Comparison of ENCODE assay signal across 11 mouse cellular contexts in the genomic region with DNA sequence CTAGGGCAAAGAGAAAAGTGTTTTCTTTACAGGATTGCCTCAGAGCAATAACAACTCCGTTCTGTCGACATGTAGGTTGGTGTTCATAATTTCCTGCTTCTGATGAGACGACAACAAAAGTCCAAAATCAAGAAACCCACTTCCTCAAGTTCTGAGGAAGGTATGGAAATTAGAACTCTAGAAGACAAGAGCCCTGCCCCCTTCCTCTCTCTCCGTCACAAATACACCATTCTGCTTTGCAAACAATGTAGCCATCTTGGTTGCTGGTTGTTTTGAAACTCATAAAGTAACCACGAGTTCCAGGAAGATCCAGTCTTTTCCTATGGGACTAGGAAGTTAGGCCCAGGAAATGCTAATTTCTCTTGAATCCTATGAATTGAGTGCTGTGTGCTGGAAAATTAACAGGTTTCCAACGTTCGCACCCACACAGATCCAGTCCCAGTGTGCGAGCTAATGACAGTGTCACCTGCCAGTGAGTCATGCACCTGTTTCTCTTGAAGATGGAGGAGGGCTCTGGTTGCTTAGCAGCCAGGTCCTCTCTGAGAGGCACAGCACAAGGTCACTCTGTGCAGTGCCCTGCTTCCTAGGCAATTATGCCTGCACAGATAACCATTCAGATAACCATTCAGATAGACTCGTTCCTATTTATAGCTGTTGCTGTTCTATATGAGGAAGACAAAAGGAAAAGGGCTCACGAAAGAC.
DNase-seq lines count a peak whose midpoint lies in the region; ATAC-seq and TF ChIP-seq lines count a peak whose summit lies in the region.
"Had no signal": no experiment of that assay in that cellular context is flagged by ENCODE, and none has a peak within 500 bp of the region (broad histone marks: within the 10 kb centered on the region; RNA-seq: fewer than 3 reads in every experiment).

No protein-coding gene starts in this region.

- ATAC-seq in heart, embryonic 14.5 days (ENCODE audit: insufficient number of reproducible peaks, insufficient read depth, low FRiP score, low read depth): no peak
- ATAC-seq in heart, embryonic 11.5 days (replicated peaks; ENCODE audit: insufficient number of reproducible peaks, low FRiP score, low TSS enrichment): no peak
- no peak for ATAC-seq in embryonic facial prominence, embryonic 13.5 days (ENCODE audit: insufficient number of reproducible peaks, insufficient read depth, low FRiP score, low TSS enrichment, low read depth)
- ATAC-seq in intestine, postnatal 0 days: peak; percentile 97
- no peak for ATAC-seq in cerebellum, adult (ENCODE audit: insufficient number of reproducible peaks, low FRiP score, low TSS enrichment)
- ATAC-seq in inflammation-experienced regulatory T-cells, adult 6 months: no peak

- TF ChIP-seq CTCF in intestine, postnatal 0 days (IDR thresholded peaks at IDR 0.05; ENCODE audit: low read depth): no peak

- no peaks in the 10 kb centered on the region for H3K36me3 ChIP-seq in heart, embryonic 14.5 days (ENCODE audit: control insufficient read depth, insufficient read depth, low read length)
- H3K36me3 ChIP-seq in heart, embryonic 11.5 days (ENCODE audit: control insufficient read depth, insufficient read depth, low read length): no peaks in the 10 kb centered on the region
- H3K36me3 ChIP-seq in embryonic facial prominence, embryonic 13.5 days: no peaks in the 10 kb centered on the region
- H3K36me3 ChIP-seq in intestine, postnatal 0 days (ENCODE audit: control insufficient read depth, insufficient read depth): no peaks in the 10 kb centered on the region

- peaks cover 8 to 14% of the 10 kb centered on the region in 2 experiments; a peak in 2 of 4 replicates for H3K4me1 ChIP-seq in heart, embryonic 14.5 days (ENCODE audit: control insufficient read depth in 2 of 2, insufficient read depth in 2 of 2, low read length in 2 of 2)
- peaks cover 13% of the 10 kb centered on the region; the same call in 1 of the 2 replicates for H3K4me1 ChIP-seq in heart, embryonic 11.5 days (ENCODE audit: control insufficient read depth, insufficient read depth, low read length)
- H3K4me1 ChIP-seq in embryonic facial prominence, embryonic 13.5 days: peaks cover 22% of the 10 kb centered on the region
- 0 out of 2 replicates have a peak, but pooled peaks cover 7% of the 10 kb centered on the region for H3K4me1 ChIP-seq in intestine, postnatal 0 days (replicated peaks; ENCODE audit: control insufficient read depth, insufficient read depth, low read length)

- no peak overlapping the region for H3K27ac ChIP-seq in heart, embryonic 14.5 days (replicated peaks in 1 of 2; ENCODE audit: control insufficient read depth in 1 of 2, insufficient read depth in 1 of 2, low read depth in 2 of 2, low read length in 2 of 2)
- no peak overlapping the region for H3K27ac ChIP-seq in heart, embryonic 11.5 days (ENCODE audit: low read depth, low read length)
- 0 out of 2 replicates have a peak overlapping the region, but pooled peaks have one; percentile 12 for H3K27ac ChIP-seq in embryonic facial prominence, embryonic 13.5 days
- H3K27ac ChIP-seq in intestine, postnatal 0 days (ENCODE audit: low read depth, low read length): peak overlapping the region; percentile 50

- no peak overlapping the region for H3K9ac ChIP-seq in heart, embryonic 14.5 days (ENCODE audit: low read length)
- H3K9ac ChIP-seq in heart, embryonic 11.5 days (ENCODE audit: low read depth, low read length): no peak overlapping the region
- H3K9ac ChIP-seq in embryonic facial prominence, embryonic 13.5 days: no peak overlapping the region
- no peak overlapping the region for H3K9ac ChIP-seq in intestine, postnatal 0 days (ENCODE audit: low read depth, low read length)

- DNase-seq in CD4-positive helper T cell, adult 2 months (ENCODE audit: low read depth, low spot score): peak; percentile 8
- DNase-seq in thymus, postnatal 10 days (ENCODE audit: low spot score in 2 of 2): no peak
- DNase-seq: adrenal gland, postnatal 14 days; gastrocnemius, postnatal 10 days; kidney, adult 18-20 months had no signal

- H3K4me3 ChIP-seq in heart, embryonic 14.5 days (ENCODE audit: control insufficient read depth in 1 of 2, insufficient read depth in 1 of 2, low read depth in 1 of 2, low read length in 2 of 2): no peak overlapping the region
- H3K4me3 ChIP-seq in heart, embryonic 11.5 days (ENCODE audit: low read depth, low read length): no peak overlapping the region
- H3K4me3 ChIP-seq in embryonic facial prominence, embryonic 13.5 days: no peak overlapping the region
- H3K4me3 ChIP-seq in intestine, postnatal 0 days (ENCODE audit: low read depth, low read length): no peak overlapping the region

- no peaks in the 10 kb centered on the region for H3K27me3 ChIP-seq in heart, embryonic 14.5 days (ENCODE audit: control insufficient read depth, insufficient read depth, low read length)
- no peaks in the 10 kb centered on the region for H3K27me3 ChIP-seq in heart, embryonic 11.5 days (ENCODE audit: control insufficient read depth, insufficient read depth, low read length)
- H3K27me3 ChIP-seq in embryonic facial prominence, embryonic 13.5 days: no peaks in the 10 kb centered on the region
- H3K27me3 ChIP-seq in intestine, postnatal 0 days (replicated peaks; ENCODE audit: control insufficient read depth, insufficient read depth, low read length): no peaks in the 10 kb centered on the region

- 46% methylated on average over 10 of the region's 10 CpGs for WGBS in heart, embryonic 14.5 days
- WGBS in heart, embryonic 11.5 days (ENCODE audit: insufficient replicate concordance): 57% methylated on average over 10 of the region's 10 CpGs
- WGBS in embryonic facial prominence, embryonic 13.5 days: 73% methylated on average over 10 of the region's 10 CpGs
- 34% methylated on average over 10 of the region's 10 CpGs for WGBS in intestine, postnatal 0 days

- H3K4me2 ChIP-seq in heart, embryonic 14.5 days (ENCODE audit: low read length): peak overlapping the region; percentile 16; the same call in 1 of the 2 replicates
- H3K4me2 ChIP-seq in heart, embryonic 11.5 days: no peak overlapping the region
- H3K4me2 ChIP-seq in embryonic facial prominence, embryonic 13.5 days: no peak overlapping the region
- H3K4me2 ChIP-seq in intestine, postnatal 0 days (replicated peaks; ENCODE audit: low read depth): peak overlapping the region; percentile 35; the same call in 1 of the 2 replicates

- H3K9me3 ChIP-seq in heart, embryonic 14.5 days (ENCODE audit: control insufficient read depth, low read length): no peaks in the 10 kb centered on the region
- no peaks in the 10 kb centered on the region for H3K9me3 ChIP-seq in heart, embryonic 11.5 days (replicated peaks; ENCODE audit: control insufficient read depth, low read length)
- no peaks in the 10 kb centered on the region for H3K9me3 ChIP-seq in embryonic facial prominence, embryonic 13.5 days
- H3K9me3 ChIP-seq in intestine, postnatal 0 days (ENCODE audit: control insufficient read depth): no peaks in the 10 kb centered on the region

Comparison
In these comparisons a context has a peak if more than half of its experiments do, and no peak if none do; other contexts are left out.
1. H3K4me2 ChIP-seq: peak in heart, embryonic 14.5 days (single experiment) and intestine, postnatal 0 days (single experiment); none in heart, embryonic 11.5 days (single experiment) and embryonic facial prominence, embryonic 13.5 days (single experiment).
2. H3K27ac ChIP-seq: peak in embryonic facial prominence, embryonic 13.5 days (single experiment) and intestine, postnatal 0 days (single experiment); none in heart, embryonic 14.5 days (0 of 2) and heart, embryonic 11.5 days (single experiment).